Mouse (Mus musculus) thymus, adult 2 months (tissue): Measurements from ENCODE around the gene Naa60.

ENCODE experiments used
- CTCF ChIP-seq: fragments of 200-500 bp; IDR thresholded peaks from 2 replicates; pipeline ENCODE4 v1.5.1; 2012; ENCODE audit warnings: mild to moderate bottlenecking, control low read depth, low read length, moderate library complexity, borderline replicate concordance; ENCODE audit not compliant: control insufficient read depth, poor library complexity, insufficient read depth; ENCODE audit errors: extremely low read depth
- POLR2A ChIP-seq: fragments of 200-500 bp; IDR thresholded peaks from 2 replicates; pipeline ENCODE4 v1.6.1; 2012; ENCODE audit warnings: mild to moderate bottlenecking, low read length, control low read depth, moderate library complexity; ENCODE audit not compliant: control insufficient read depth, poor library complexity, insufficient read depth; ENCODE audit errors: extremely low read depth

DNA sequence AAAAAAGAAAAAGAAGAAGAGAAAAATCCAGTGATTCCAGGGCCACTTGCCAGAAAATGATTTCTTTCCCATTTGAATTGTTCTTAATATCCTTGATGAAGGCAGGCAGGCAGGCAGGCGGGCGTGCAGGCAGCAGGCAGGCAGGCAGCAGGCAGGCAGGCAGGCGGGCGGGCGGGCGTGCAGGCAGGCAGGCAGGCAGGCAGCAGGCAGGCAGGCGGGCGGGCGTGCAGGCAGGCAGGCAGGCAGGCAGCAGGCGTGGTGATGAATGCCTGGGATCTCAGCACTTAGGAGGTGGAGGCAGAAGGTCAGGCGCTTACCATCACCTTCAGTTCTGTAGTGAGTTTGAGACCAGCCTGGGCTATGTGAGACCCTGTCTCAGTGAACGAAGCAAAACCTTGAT, 19.6 kb upstream of the Naa60 start:
- TF ChIP-seq CTCF (no peak), POLR2A (no peak)
